In genomic region chr3:84015484-84016016, GRCm38 (mm10) we compare ENCODE assay signal across 17 mouse cellular contexts.
"Had no signal": no experiment of that assay in that cellular context is flagged by ENCODE, and none has a peak within 500 bp of the region (broad histone marks: within the 10 kb centered on the region; RNA-seq: fewer than 3 reads in every experiment).

No protein-coding gene starts in this region.

- ATAC-seq: midbrain, embryonic 13.5 days; midbrain, embryonic 16.5 days had no signal

- H3K9ac ChIP-seq: limb, embryonic 13.5 days; liver, embryonic 15.5 days; lung, embryonic 15.5 days; midbrain, embryonic 13.5 days; neural tube, embryonic 13.5 days had no signal

- DNase-seq: kidney, adult 18-20 months; kidney, adult 9 months; kidney, postnatal 14 days; kidney, postnatal 4 days; left cerebral cortex, postnatal 4 days; lung, adult 18-20 months; lung, postnatal 10 days; lung, postnatal 36 days; thymus, postnatal 25 days had no signal

- H3K27ac ChIP-seq: limb, embryonic 13.5 days; liver, embryonic 15.5 days; lung, embryonic 15.5 days; midbrain, embryonic 10.5 days; midbrain, embryonic 13.5 days; neural tube, embryonic 13.5 days had no signal

- H3K27me3 ChIP-seq: limb, embryonic 13.5 days; liver, embryonic 15.5 days; lung, embryonic 15.5 days; midbrain, embryonic 13.5 days; neural tube, embryonic 13.5 days had no signal

- H3K4me3 ChIP-seq: limb, embryonic 13.5 days; liver, embryonic 15.5 days; lung, embryonic 15.5 days; midbrain, embryonic 10.5 days; midbrain, embryonic 13.5 days; myocyte; neural tube, embryonic 13.5 days had no signal
